8 mouse cellular contexts compared by ENCODE assay signal in the genomic region with DNA sequence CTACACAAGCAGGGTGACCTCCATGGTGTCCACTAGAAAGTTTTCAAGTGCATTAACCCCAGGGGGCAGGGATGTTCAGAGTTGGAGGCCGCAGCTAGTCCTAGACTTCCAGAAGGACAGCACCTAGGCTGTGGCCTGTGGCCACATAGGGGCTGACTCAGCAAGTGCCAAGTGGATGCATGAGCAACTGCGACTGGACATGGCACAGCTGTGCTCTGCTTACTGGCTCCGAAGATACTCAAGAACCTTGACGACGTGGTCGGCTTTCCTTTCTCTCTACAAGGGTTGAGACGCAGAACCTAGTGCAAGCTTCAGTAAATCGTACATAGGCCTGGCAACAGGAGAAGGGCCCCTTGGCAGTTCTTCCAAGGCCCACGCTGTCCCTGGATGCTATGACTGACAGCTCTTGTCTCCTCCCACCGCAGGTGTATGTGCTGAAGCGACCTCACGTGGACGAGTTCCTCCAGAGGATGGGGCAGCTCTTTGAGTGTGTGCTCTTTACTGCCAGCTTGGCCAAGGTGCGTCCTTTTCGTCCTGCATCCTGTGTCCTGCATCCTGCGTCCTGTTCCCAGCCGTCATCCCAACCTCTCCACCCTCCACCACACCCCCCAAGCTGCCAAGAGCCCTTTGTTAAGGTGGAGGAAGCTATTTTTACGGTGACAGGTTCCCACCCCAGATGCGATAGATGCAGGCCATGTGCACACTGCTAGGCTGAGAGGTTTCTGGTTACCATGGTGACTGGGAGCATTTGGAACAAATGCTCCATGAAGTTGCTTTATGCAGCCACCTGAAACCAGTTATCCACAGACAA. TPM values are rescaled to one million over a fixed set of nuclear protein-coding genes. Genes with fewer than 3 reads are reported as not detected.
DNase-seq lines count a peak whose midpoint lies in the region; ATAC-seq and TF ChIP-seq lines count a peak whose summit lies in the region.

No protein-coding gene starts in this region.

- H3K27me3 ChIP-seq in lung, embryonic 14.5 days (ENCODE audit: insufficient read depth, low read length) = no peaks in the 10 kb centered on the region
- no peaks in the 10 kb centered on the region for H3K27me3 ChIP-seq in limb, embryonic 10.5 days (ENCODE audit: low read depth, poor library complexity, severe bottlenecking)
- no peaks in the 10 kb centered on the region for H3K27me3 ChIP-seq in neural tube, embryonic 15.5 days (replicated peaks)
- H3K27me3 ChIP-seq in heart, embryonic 11.5 days (ENCODE audit: control insufficient read depth, insufficient read depth, low read length) = no peaks in the 10 kb centered on the region

- 62% methylated on average over 19 of the region's 19 CpGs for WGBS in lung, embryonic 14.5 days
- WGBS in limb, embryonic 10.5 days = 85% methylated on average over 19 of the region's 19 CpGs
- WGBS in neural tube, embryonic 15.5 days = 53% methylated on average over 19 of the region's 19 CpGs
- WGBS in heart, embryonic 11.5 days (ENCODE audit: insufficient replicate concordance) = 85% methylated on average over 19 of the region's 19 CpGs

- H3K4me3 ChIP-seq in lung, embryonic 14.5 days (ENCODE audit: low read depth, low read length) = no peak overlapping the region
- 0 out of 2 replicates have a peak overlapping the region, but pooled peaks have one; percentile 15 for H3K4me3 ChIP-seq in limb, embryonic 10.5 days
- H3K4me3 ChIP-seq in neural tube, embryonic 15.5 days (replicated peaks) = no peak overlapping the region
- H3K4me3 ChIP-seq in heart, embryonic 11.5 days (ENCODE audit: low read depth, low read length) = no peak overlapping the region

- H3K27ac ChIP-seq in lung, embryonic 14.5 days (ENCODE audit: low read depth) = no peak overlapping the region
- peak overlapping the region; percentile 70; the same call in 1 of the 2 replicates for H3K27ac ChIP-seq in limb, embryonic 10.5 days
- peak overlapping the region; percentile 82 for H3K27ac ChIP-seq in neural tube, embryonic 15.5 days (replicated peaks)
- no peak overlapping the region for H3K27ac ChIP-seq in heart, embryonic 11.5 days (ENCODE audit: low read depth, low read length)

- no peak for ATAC-seq in lung, embryonic 14.5 days (ENCODE audit: insufficient read depth)
- peak; percentile 72 for ATAC-seq in neural tube, embryonic 15.5 days (ENCODE audit: low FRiP score)
- ATAC-seq in erythroid progenitor cell, adult 5-6 weeks (replicated peaks; ENCODE audit: low FRiP score, poor library complexity, severe bottlenecking) = no peak
- no peak for ATAC-seq in heart, embryonic 11.5 days (replicated peaks; ENCODE audit: insufficient number of reproducible peaks, low FRiP score, low TSS enrichment)

- no peak for TF ChIP-seq CTCF in lung, embryonic 14.5 days (IDR thresholded peaks at IDR 0.05; ENCODE audit: low read depth)

- H3K9me3 ChIP-seq in lung, embryonic 14.5 days (ENCODE audit: low read depth, low read length) = no peaks in the 10 kb centered on the region
- H3K9me3 ChIP-seq in limb, embryonic 10.5 days (replicated peaks) = no peaks in the 10 kb centered on the region
- H3K9me3 ChIP-seq in neural tube, embryonic 15.5 days (replicated peaks) = no peaks in the 10 kb centered on the region
- H3K9me3 ChIP-seq in heart, embryonic 11.5 days (replicated peaks; ENCODE audit: control insufficient read depth, low read length) = no peaks in the 10 kb centered on the region

- H3K9ac ChIP-seq in lung, embryonic 14.5 days = no peak overlapping the region
- no peak overlapping the region for H3K9ac ChIP-seq in neural tube, embryonic 15.5 days (replicated peaks)
- H3K9ac ChIP-seq in heart, embryonic 11.5 days (ENCODE audit: low read depth, low read length) = no peak overlapping the region

- no peak overlapping the region for H3K4me2 ChIP-seq in lung, embryonic 14.5 days
- H3K4me2 ChIP-seq in neural tube, embryonic 15.5 days = no peak overlapping the region
- no peak overlapping the region for H3K4me2 ChIP-seq in heart, embryonic 11.5 days

- 0 out of 2 replicates have a peak, but pooled peaks cover 6% of the 10 kb centered on the region for H3K4me1 ChIP-seq in lung, embryonic 14.5 days (ENCODE audit: insufficient read depth)
- H3K4me1 ChIP-seq in limb, embryonic 10.5 days = peaks cover 51% of the 10 kb centered on the region
- peaks cover 57% of the 10 kb centered on the region for H3K4me1 ChIP-seq in neural tube, embryonic 15.5 days
- H3K4me1 ChIP-seq in heart, embryonic 11.5 days (ENCODE audit: control insufficient read depth, insufficient read depth, low read length) = peaks cover 20% of the 10 kb centered on the region

- DNase-seq in lung, embryonic 14.5 days = peak; percentile 67
- DNase-seq in lung, postnatal 25 days (ENCODE audit: low spot score) = no peak
- DNase-seq in forelimb bud, embryonic 11.5 days (ENCODE audit: low read depth, low spot score) = peak; percentile 70
- DNase-seq in limb, embryonic 10.5 days (ENCODE audit: low spot score) = no peak
- DNase-seq in yolk sac, embryonic 10.5 days (ENCODE audit: low spot score) = no peak

- H3K36me3 ChIP-seq in lung, embryonic 14.5 days (ENCODE audit: insufficient read depth) = peaks cover 51% of the 10 kb centered on the region
- peaks cover 46% of the 10 kb centered on the region for H3K36me3 ChIP-seq in limb, embryonic 10.5 days
- peaks cover 4% of the 10 kb centered on the region; the same call in 1 of the 2 replicates for H3K36me3 ChIP-seq in neural tube, embryonic 15.5 days
- peaks cover 2% of the 10 kb centered on the region; the same call in 1 of the 2 replicates for H3K36me3 ChIP-seq in heart, embryonic 11.5 days (ENCODE audit: control insufficient read depth, insufficient read depth, low read length)

RNA-seq across cellular contexts. Expression of gene Vill, which starts 19.3 kb away (rescaled TPM):
- 35.6 and 36.7 TPM in 2 replicates for polyA plus RNA-seq in lung, embryonic 14.5 days (2014; fragmentation: Nextera tagmentation; extraction: Ambion mirVana)
- 19.5 and 26.3 TPM in 2 replicates for polyA plus RNA-seq in limb, embryonic 10.5 days (2016; fragmentation: Nextera tagmentation; extraction: Ambion mirVana)
- 5.3 and 7.3 TPM in 2 replicates for polyA plus RNA-seq in neural tube, embryonic 15.5 days (2015; fragmentation: Nextera tagmentation; extraction: Ambion mirVana)
- 1.8 TPM in 1 of 2 replicates, not detected in the other for total RNA-seq in erythroid progenitor cell, adult 5-6 weeks (2015; ENCODE audit: low replicate concordance)
- 1.9 TPM in 1 of 2 replicates, not detected in the other for total RNA-seq in erythroid progenitor cell, adult 5-6 weeks (2017; ENCODE audit: low replicate concordance)
- polyA plus RNA-seq in heart, embryonic 11.5 days (2014; fragmentation: Nextera tagmentation; extraction: Ambion mirVana) = 12.3 and 13.5 TPM in 2 replicates

RNA-seq across cellular contexts. Expression of gene Plcd1, which starts 60.0 kb away (rescaled TPM):
- polyA plus RNA-seq in lung, embryonic 14.5 days (2014; fragmentation: Nextera tagmentation; extraction: Ambion mirVana) = 13.2 and 14.9 TPM in 2 replicates
- 11.2 and 14.3 TPM in 2 replicates for polyA plus RNA-seq in limb, embryonic 10.5 days (2016; fragmentation: Nextera tagmentation; extraction: Ambion mirVana)
- 16.6 and 24.3 TPM in 2 replicates for polyA plus RNA-seq in neural tube, embryonic 15.5 days (2015; fragmentation: Nextera tagmentation; extraction: Ambion mirVana)
- total RNA-seq in erythroid progenitor cell, adult 5-6 weeks (2015; ENCODE audit: low replicate concordance) = not detected in 2 replicates
- not detected in 2 replicates for total RNA-seq in erythroid progenitor cell, adult 5-6 weeks (2017; ENCODE audit: low replicate concordance)
- polyA plus RNA-seq in heart, embryonic 11.5 days (2014; fragmentation: Nextera tagmentation; extraction: Ambion mirVana) = 18.0 and 18.2 TPM in 2 replicates

Comparison
In these comparisons a context has a peak if more than half of its experiments do, and no peak if none do; other contexts are left out.
1. DNase-seq: peak in lung, embryonic 14.5 days (single experiment) and forelimb bud, embryonic 11.5 days (single experiment); none in lung, postnatal 25 days (single experiment), limb, embryonic 10.5 days (single experiment) and yolk sac, embryonic 10.5 days (single experiment).
2. H3K27ac ChIP-seq: peak in limb, embryonic 10.5 days (single experiment) and neural tube, embryonic 15.5 days (single experiment); none in lung, embryonic 14.5 days (single experiment) and heart, embryonic 11.5 days (single experiment).